Mouse (Mus musculus) right cerebral cortex, adult 18-20 months (tissue): ENCODE results near the gene Gsn.

Experiments used
- DNase-seq: peaks from one replicate; pipeline ENCODE4 v3.0.0; 2022; ENCODE audit warnings: mixed read lengths

Gsn gene

DNA sequence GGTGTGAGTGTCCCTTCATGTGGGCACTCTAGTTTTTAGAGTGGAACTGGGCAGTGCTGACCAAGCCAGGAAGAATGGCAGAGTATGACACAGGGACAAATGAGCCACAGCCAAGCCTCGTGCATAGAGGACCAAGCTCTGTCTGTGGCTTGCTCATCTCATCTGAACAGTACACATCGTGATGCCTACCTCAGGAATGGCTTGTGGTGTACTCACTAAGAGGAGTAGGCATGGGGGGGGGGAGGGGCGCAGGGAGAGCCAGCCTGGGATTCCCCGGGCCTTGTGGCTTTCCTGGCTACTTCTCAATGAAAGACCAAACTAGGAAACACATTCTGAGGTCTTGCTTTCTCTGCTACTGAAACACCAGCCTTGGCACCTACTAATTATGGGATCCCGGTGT is 1.2 kb upstream of the Gsn start:
- DNase-seq: no peak

DNA sequence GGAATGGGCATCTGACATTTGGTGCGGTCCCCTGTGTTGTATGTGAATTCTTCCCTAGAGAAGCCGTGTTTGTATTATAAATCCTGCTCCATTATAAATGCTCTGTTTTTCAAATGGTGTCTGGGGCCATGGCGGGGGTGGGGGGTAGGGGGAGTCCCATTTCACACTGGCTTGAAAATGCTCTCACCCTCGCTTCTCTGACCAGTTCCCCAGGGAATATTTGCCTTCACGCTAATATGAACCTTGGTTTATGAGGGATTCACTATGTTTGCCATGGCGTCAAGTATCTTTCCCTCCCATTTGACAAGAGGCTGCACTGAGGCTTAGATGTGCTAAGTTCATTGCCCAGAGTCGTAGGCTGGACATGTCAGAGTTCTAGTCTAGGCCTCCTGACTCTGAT is 718 bp upstream of the Gsn start:
- DNase-seq: no peak

GRCm38 (mm10) chr2:35256932-35257331 is 752 bp downstream of the Gsn start:
- DNase-seq: no peak

- no peak for DNase-seq
These were observed 1.7 kb downstream of the Gsn start for GRCm38 (mm10) chr2:35257886-35258285.

DNA sequence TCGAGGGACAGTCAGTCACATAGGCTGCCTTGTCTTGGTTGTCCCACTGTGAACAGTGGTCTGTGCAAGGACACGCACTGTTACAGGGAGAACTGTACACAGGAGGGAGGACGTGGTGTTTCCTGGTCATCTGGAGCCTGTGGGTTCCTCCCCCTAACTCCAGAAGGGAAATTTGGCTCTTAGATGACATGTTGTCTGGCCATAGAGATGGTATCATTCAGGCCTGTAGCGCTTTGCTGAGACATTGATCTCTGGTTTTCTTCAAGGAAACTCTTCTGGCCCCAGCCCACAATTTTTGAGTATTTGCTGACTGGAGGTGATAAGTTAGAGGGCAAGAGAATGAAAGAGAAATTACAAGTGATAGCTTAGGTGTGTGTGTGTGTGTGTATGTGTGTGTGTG is 2.4 kb downstream of the Gsn start:
- no peak for DNase-seq

- no peak for DNase-seq
These were observed 3.3 kb downstream of the Gsn start for GRCm38 (mm10) chr2:35259338-35260080.

DNA sequence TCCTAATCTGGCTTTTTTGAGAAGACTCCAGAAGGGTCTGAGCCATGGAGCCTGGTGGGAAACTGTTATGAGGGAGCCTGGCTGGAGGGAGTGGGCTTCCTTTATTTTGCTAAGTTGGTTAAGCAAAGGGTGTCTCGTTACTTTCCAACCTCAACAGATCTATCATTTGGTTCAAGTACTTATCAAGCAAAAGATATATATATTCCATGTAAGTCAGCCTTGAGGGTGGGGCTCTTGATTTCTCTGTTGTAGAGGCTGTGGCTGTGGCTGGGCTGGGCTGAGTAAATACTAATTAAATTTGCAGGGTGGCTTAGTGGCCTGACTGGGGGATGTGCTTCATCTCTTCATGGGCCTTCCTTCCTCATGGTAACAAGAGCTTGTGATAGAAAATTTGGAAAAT is 4.1 kb downstream of the Gsn start:
- no peak for DNase-seq

- no peak for DNase-seq
These were observed 7.9 kb downstream of the Gsn start for GRCm38 (mm10) chr2:35264095-35264494.

- peak; percentile 66 for DNase-seq
These were observed 9.1 kb downstream of the Gsn start for GRCm38 (mm10) chr2:35265296-35265695.

GRCm38 (mm10) chr2:35265775-35266174 is 9.6 kb downstream of the Gsn start:
- no peak for DNase-seq

DNA sequence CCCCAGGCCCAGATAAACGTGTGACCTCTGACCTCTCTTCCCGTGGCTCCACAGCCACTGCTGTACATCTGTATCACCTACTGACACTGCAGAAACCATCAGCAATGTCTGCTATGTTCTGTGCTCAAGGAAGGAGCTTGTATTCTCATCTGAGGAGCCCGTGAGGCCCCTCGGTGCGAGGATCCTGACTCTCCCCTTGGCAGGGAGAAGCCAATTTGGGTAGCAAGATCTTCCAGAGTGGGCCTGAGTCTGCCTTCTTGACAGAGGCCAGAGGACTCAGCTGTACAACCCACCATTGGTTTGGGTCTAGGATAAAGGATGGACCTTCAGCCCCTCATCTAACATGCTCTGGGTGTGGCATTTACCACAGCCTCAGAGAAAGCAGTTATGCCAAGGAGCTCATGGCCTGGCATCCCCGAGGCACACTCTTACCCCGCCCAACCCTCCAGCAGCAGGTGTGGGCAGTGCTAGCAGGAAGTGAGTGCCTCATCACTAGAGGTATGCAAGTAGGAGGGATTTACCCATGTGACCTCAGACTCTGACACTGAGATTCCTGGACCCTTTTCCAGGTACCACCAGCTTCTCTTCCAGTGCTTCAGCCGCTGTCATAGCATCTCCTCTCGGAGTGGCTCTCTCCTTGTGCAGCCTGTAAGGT is 10.2 kb downstream of the Gsn start:
- no peak for DNase-seq

DNA sequence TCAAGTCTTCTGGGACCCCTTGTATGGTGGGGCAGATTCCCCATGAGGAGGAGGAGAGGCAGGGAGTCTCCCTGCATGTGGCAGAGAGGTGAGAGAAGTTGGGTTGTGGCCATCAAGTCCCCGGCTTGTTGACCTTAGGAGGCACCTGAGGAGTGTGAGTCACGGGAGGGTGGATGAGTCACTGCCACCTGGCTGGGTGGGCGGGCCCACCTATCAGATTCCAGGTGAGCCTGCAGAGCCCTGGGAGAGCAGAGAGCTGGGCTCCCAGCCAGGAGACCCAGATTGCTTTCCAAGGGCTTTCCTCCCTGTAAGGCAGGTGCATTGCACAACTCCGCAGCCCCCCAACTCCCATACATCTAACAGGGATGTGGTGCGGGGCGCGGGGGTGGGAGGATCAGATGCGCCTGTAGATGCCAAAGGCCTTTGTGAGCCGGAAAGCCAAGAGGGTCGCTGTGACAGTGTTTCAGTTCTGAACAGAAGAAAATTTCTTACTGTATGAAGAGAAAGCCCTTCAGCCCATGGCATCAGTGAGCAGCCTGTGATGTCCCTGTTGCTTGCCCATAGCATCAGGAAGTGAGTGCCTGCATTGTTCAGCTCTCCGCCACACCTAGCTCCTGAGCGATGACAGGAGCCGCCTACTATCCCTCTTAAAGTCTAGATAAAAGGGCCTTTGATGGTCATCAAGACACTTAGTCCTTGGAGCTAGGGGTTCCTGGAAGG is 11.1 kb downstream of the Gsn start:
- no peak for DNase-seq

- no peak for DNase-seq
These were observed 11.8 kb downstream of the Gsn start for GRCm38 (mm10) chr2:35267876-35268566.

GRCm38 (mm10) chr2:35269136-35269535 is 13.0 kb downstream of the Gsn start:
- DNase-seq: no peak

DNA sequence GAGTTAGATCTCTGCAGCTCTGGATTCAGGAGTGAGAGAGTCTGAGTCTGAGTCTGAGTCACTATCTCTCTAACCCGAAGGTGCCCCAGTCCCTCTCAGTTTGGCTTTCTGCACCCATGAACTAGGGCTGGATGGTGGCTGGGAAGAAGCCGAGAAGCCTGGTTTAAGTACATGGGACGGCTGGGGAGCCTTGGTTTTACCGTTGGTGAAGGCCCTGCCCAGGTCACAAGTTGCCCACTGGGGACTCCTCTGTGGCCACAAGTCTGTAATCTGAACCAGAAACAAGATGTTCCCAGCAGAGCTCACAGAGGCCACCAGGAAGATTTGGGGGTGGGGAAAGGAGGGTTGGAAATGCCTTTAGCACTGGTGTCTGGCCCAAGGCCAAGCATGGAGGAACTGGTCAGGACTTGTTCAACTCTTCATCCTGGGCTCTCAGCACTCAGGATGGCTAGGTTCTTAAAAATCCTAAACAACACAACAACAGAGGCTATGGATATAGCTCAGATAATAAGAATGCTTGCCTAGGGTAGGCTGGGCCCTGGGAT is 13.6 kb downstream of the Gsn start:
- DNase-seq: no peak

GRCm38 (mm10) chr2:35270531-35270984 is 14.4 kb downstream of the Gsn start:
- DNase-seq: peak; percentile 80

DNA sequence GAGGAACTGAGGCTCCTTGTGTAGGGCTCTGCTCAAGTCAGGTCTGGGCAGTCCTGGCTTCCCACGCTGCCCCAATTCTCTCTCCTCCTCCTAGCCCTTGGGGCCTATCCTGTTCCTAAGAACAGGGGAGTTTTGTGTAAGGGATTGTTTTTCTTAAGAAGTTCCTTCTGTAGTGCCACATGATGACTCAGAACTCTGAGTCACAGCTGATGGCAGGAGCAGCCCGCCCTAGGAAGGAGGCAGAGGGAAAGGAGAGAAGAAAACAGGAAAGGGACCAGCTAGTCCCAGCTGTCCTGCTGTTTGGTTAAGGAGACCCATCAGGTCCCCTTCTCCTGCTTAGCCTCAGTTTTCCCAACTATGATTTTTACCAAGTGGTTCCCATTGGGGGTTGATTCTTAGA is 15.6 kb downstream of the Gsn start:
- peak; percentile 84 for DNase-seq

DNA sequence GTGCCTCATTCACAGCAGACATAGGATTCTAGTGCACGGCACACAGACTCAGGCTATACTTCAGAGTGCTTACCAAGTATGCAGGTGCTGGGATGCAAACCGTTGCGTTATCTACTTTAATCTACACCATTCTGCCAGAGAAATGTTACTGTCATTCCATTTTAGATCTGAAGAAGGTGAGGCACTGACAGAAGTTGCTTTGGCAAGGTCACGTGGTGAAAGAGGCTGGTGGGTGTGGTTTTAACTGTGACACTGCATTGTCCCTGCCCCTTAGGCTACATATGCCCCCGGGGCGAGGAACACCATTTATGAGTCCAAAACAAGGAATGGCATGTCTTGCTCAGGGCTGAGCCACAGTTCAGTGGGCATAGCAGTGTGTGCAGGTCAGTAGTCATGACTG is 16.7 kb downstream of the Gsn start:
- DNase-seq: no peak

DNA sequence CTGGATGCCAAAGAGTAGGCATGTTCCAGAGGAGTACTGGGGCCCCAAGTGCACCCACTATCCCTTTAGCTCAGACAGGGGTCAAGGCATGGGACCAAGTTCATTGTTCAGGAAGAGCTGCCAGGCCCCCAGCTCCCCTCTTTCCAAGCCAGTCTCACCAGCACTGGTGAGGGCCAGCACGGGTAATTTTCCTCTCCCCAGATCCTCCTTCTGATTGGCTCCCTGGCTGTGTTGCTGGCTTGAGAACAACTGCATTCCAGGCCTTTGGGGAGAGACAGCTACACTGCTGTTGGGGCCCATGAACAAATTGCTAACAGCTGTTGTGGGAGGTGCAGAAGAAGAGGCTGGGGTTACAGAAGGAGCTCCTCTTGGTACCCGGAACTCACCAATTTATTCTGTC is 17.4 kb downstream of the Gsn start:
- peak; percentile 56 for DNase-seq

- DNase-seq: no peak
These were observed 21.5 kb downstream of the Gsn start for GRCm38 (mm10) chr2:35277686-35278085.

DNA sequence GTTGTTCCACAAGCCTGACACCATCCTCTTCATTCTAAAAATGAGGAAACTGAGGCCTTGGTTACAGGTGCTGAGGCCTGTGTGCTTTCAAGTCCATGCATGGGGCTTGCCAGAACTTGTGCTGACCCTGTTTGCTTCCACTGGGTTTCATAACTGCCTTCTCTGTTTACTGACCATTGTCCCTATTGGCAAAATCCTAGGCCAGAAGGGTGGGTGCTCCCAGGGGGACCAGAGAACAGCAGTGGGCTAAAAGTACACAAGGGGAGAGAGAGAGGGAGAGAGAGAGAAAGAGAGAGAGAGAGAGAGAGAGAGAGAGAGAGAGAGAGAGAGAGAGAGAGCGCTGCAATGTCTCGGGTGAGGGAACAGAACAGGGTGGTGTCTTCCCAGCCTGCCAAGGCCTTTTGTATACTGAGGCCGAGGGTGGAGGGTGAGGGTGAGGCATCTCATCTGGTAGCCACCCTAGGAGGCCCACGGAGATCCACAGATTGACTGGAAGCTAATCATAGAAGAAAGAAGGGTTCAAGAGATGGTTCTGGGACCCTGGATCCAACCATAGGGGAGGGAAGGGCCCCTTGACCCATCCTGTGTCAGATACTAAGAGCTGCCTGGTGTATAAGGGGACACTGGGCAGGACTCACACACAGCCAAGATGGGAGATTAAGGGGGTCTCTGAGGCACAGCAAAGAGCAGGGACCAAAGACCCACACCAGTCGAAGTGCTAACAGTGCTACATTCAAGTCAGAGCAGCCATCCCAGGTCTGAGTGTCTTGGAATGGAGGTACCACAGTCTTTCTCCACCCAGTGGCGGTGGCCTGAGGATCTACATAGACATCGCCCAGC is 22.4 kb downstream of the Gsn start:
- no peak for DNase-seq

DNA sequence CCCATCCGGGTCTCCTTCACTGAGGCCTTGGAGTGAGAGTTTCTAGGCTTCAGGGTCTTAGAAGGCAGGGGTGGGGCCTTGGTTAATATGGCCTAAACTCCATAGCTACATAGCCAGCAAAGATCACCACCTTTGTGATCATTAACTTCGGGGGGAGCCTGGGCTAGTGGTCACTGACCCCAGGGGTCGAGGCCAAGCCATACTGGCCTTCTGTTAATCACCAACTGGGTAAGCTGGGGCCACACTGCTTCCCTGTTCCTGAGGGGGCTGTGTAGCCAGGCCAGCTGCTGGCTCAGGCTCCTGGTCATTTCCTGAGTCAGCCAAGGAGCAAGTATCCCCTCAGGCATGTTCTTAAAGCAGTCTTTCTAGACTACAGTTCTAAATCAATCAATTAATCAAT is 23.8 kb downstream of the Gsn start:
- DNase-seq: no peak
